Mouse (Mus musculus) gastrocnemius, adult 2 months (tissue): ENCODE measurements around the gene Wrnip1. TPM values are rescaled to one million over a fixed set of nuclear protein-coding genes. Genes with fewer than 3 reads are reported as not detected.
A peak's percentile ranks its signal among the peaks of the same experiment; 100 is the strongest.

Source experiments
- DNase-seq: peaks from one replicate; pipeline ENCODE4 v3.0.0; 2022
- H3K27ac ChIP-seq: fragments of 200-600 bp; 2 replicates; pipeline ENCODE4 v1.8.1; 2022; ENCODE audit warnings: mild to moderate bottlenecking
- H3K4me3 ChIP-seq: fragments of 200-600 bp; 2 replicates; pipeline ENCODE4 v1.8.1; 2022; ENCODE audit warnings: mild to moderate bottlenecking, moderate library complexity
- CTCF ChIP-seq: fragments of 200-600 bp; IDR thresholded peaks from 2 replicates; pipeline ENCODE4 v1.8.1; 2022; ENCODE audit warnings: antibody characterized with exemption, mild to moderate bottlenecking, moderate library complexity
- intact Hi-C: fragments of 180-260 bp; cut with DNase I; formaldehyde crosslinking; loops from one replicate; pipeline ENCODE4 v1.15.1; 2025
- total RNA-seq, 2 experiments: library from RNA; stranded (reverse); gene quantifications; 2 replicates each; pipeline ENCODE4 v1.2.3; 2021

The Wrnip1 gene
- total RNA-seq, 2 experiments from 2014 or later: 5.2 to 8.5 TPM

DNA sequence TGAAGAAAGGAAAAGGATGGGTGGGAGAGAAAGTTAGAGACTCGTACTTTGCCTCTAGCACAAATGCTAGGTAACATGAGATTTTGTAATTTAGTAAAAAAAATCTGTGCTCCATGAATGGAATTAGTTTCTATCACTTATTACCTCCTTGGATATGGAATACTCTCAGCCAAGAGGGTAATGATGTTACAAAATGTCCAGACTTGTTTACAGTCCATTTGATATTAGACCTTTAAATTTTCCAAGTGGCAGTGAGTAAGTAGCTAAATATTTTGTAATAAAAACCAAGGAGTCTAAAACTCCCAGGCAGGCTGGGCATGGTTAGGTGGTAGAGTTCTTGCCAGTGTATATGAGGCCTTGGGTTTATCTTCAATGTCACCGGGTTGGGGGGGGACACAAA, 14.3 kb upstream of the Wrnip1 start:
- no peak for TF ChIP-seq CTCF
- Histone ChIP-seq H3K27ac (peak overlapping the region; percentile 84), H3K4me3 (no peak overlapping the region)
- intact Hi-C loops: no loop called here
- no peak for DNase-seq

DNA sequence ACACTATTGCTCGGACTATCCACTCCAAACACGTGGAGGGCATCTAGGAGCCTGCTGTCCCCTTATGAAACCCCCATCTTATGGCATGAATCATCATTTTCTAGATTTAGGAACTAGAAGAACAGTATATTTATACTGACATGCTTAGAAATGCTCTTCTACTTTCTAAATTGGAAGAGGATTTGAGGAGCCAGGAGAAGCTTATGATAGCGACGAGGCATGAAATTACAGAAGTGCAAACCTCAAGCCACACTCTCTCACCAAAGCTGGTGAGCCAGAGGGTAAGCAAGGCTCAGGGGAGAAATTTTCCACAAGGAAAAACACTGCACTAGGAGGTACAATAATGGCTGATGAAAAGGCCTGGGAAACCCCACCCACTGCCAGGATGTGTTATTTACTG, 12.1 kb upstream of the Wrnip1 start:
- no peak for TF ChIP-seq CTCF
- no peak overlapping the region for H3K4me3 ChIP-seq
- DNase-seq: no peak
- intact Hi-C loops: loop anchor here (10.0 kb wide), 1 partner anchor 45 kb away; no protein-coding TSS in a partner anchor
- H3K27ac ChIP-seq: peak overlapping the region; percentile 84

DNA sequence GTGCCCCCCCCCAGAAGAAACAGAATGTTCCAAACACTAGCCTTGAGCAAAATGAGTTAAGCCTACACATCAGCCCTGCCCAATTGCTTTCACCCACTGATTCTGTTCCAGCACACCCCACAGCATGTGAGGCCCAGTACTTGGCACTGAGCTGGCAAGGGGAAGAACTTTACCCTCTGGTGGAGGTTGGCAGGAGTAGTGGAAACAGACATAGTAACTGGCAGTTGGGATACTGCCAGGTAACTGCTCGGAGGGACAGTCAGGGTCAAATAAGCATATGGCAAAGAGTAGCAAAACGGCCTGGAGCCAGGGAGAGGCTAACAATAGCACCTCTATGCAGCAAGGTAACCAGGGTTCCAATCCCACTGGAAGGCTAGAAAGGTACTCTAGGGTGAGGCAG, 7.2 kb upstream of the Wrnip1 start:
- peak; percentile 84 for DNase-seq
- Histone ChIP-seq H3K4me3 (no peak overlapping the region), H3K27ac (peak overlapping the region; percentile 73)
- intact Hi-C loops: loop anchor here (10.0 kb wide), 1 partner anchor 50 kb away; no protein-coding TSS in a partner anchor
- no peak for TF ChIP-seq CTCF

GRCm38 (mm10) chr13:32795166-32795565, 6.7 kb upstream of the Wrnip1 start:
- TF ChIP-seq CTCF: no peak
- intact Hi-C loops: loop anchor here (10.0 kb wide), 1 partner anchor 50 kb away; no protein-coding TSS in a partner anchor
- Histone ChIP-seq H3K27ac (peak overlapping the region; percentile 73), H3K4me3 (no peak overlapping the region)
- no peak for DNase-seq

GRCm38 (mm10) chr13:32797085-32797484, 4.8 kb upstream of the Wrnip1 start:
- TF ChIP-seq CTCF: peak; percentile 42; the same call in 1 of the 2 replicates
- DNase-seq: no peak
- intact Hi-C loops: loop anchor here (10.0 kb wide), 1 partner anchor 52 kb away; no protein-coding TSS in a partner anchor
- Histone ChIP-seq H3K27ac (peak overlapping the region; percentile 68), H3K4me3 (no peak overlapping the region)

- no peak for DNase-seq
- intact Hi-C loops: loop anchor here (10.0 kb wide), 1 partner anchor 54 kb away; no protein-coding TSS in a partner anchor
Measured at GRCm38 (mm10) chr13:32799131-32799530, 2.7 kb upstream of the Wrnip1 start.

DNA sequence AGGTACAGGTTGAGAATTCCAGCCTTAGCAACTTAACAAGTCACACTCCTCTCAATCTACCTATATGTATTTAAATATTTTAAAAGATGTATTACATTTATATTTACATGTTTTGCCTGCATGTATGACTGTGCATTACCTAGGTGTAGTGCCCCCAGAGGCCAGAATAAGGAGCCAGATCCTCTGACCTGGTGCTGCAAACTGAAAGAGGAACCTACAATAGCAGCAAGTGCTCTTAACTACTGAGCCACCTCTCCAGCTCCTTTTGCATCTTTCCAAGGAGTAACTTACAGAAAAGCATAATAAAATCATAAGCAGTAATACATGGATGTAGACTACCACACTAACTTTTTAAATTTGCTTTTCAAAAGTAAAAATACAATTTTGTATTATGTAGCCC, 979 bp upstream of the Wrnip1 start:
- no peak for DNase-seq
- no peak overlapping the region for H3K27ac ChIP-seq
- peak overlapping the region; percentile 99 for H3K4me3 ChIP-seq
- intact Hi-C loops: no loop called here
- peak; percentile 15; the same call in 1 of the 2 replicates for TF ChIP-seq CTCF

More at GRCm38 (mm10) chr13:32799131-32799530, 2.7 kb upstream of the Wrnip1 start:
- no peak overlapping the region for H3K27ac ChIP-seq
- no peak overlapping the region for H3K4me3 ChIP-seq
- peak; percentile 63 for TF ChIP-seq CTCF

DNA sequence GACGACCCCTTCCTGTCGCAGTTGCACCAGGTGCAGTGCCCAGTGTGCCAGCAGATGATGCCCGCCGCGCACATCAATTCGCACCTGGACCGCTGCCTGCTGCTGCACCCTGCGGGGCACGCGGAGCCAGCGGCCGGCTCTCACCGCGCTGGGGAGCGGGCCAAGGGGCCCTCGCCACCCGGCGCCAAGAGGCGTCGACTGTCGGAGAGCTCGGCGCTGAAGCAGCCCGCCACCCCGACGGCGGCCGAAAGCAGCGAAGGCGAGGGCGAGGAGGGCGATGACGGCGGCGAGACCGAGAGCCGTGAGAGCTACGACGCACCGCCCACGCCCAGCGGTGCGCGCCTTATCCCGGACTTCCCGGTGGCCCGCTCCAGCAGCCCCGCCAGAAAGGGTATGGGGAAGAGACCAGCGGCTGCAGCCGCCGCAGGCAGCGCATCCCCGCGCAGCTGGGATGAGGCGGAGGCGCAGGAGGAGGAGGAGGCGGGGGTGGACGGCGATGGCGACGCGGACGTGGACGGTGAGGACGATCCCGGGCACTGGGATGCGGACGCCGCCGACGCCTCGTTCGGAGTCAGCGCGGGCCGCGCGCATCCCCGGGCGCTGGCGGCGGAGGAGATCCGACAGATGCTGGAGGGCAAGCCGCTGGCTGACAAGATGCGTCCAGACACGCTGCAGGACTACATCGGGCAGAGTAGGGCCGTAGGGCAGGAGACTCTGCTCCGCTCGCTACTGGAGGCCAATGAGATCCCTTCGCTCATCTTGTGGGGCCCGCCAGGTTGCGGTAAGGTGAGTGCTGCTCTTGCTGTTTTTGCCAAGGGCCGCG, 632 bp downstream of the Wrnip1 start, which contains the start of gene D930007J09Rik:
Gene D930007J09Rik, minus strand, starts transcription at position 591 of the 823 bp plus-strand sequence.
- TF ChIP-seq CTCF: no peak
- Histone ChIP-seq H3K27ac (peak within 1 kb of the TSS; percentile 95), H3K4me3 (peak within 1 kb of the TSS; percentile 99)
- intact Hi-C loops: no loop called here
- no peak for DNase-seq

- DNase-seq: no peak
- Histone ChIP-seq H3K4me3 (peak overlapping the region; percentile 99), H3K27ac (0 out of 2 replicates have a peak overlapping the region, but pooled peaks have one; percentile 12)
- intact Hi-C loops: no loop called here
- TF ChIP-seq CTCF: no peak
Measured at GRCm38 (mm10) chr13:32803701-32804345, 2.0 kb downstream of the Wrnip1 start.

DNA sequence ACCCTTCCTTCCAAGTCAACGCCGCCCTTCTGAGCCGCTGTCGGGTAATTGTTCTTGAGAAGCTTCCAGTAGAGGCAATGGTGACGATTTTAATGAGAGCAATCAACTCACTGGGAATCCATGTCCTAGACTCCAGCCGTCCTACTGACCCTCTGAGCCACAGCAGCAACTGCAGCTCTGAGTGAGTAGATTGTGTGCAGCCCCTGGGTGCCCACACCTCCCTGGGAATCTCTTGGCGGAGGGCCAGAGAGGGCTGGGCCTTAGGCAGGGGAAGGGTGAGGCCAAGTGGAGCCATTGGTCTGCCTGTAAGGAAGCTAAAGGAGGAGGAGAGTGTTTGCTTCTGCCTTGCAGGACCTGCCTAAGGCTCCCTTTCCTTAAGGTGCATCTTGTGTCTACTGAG, 5.0 kb downstream of the Wrnip1 start:
- TF ChIP-seq CTCF: no peak
- DNase-seq: no peak
- Histone ChIP-seq H3K27ac (no peak overlapping the region), H3K4me3 (no peak overlapping the region)
- intact Hi-C loops: no loop called here

DNA sequence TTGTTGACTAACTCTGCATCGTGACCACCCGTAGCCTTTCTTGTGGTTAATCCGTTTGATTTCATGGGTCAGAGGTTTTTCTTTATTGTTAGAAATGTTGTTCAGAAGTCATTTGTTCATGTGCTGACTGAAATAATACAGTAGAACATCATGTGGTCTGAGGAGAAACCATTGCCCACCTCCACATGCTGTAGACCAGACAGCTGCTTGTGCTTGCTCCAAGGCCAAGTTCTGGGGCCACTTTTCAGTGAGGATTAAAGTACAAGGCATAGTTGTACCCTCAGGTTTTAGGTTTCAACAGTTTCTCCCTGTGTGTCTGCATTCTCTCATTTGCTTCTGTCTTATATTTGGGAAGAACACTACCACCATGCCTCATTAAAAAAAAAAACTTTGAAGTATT, 5.8 kb downstream of the Wrnip1 start:
- Histone ChIP-seq H3K4me3 (no peak overlapping the region), H3K27ac (no peak overlapping the region)
- intact Hi-C loops: no loop called here
- DNase-seq: no peak
- TF ChIP-seq CTCF: no peak

- DNase-seq: peak; percentile 29
- H3K27ac ChIP-seq: peak overlapping the region; percentile 59
- intact Hi-C loops: no loop called here
- TF ChIP-seq CTCF: no peak
- H3K4me3 ChIP-seq: no peak overlapping the region
Measured at GRCm38 (mm10) chr13:32819241-32819640, 17.4 kb downstream of the Wrnip1 start.

GRCm38 (mm10) chr13:32819926-32820325, 18.1 kb downstream of the Wrnip1 start:
- no peak overlapping the region for H3K4me3 ChIP-seq
- no peak for DNase-seq
- TF ChIP-seq CTCF: no peak
- intact Hi-C loops: no loop called here
- H3K27ac ChIP-seq: peak overlapping the region; percentile 35
